Mouse (Mus musculus): ENCODE measurements around the gene Gnat1.

Gnat1 gene

GRCm38 (mm10) chr9:107700114-107700571 is 20.6 kb upstream of the Gnat1 start:
- no peak for DNase-seq (ENCODE audit: low spot score in 2 of 2)

DNA sequence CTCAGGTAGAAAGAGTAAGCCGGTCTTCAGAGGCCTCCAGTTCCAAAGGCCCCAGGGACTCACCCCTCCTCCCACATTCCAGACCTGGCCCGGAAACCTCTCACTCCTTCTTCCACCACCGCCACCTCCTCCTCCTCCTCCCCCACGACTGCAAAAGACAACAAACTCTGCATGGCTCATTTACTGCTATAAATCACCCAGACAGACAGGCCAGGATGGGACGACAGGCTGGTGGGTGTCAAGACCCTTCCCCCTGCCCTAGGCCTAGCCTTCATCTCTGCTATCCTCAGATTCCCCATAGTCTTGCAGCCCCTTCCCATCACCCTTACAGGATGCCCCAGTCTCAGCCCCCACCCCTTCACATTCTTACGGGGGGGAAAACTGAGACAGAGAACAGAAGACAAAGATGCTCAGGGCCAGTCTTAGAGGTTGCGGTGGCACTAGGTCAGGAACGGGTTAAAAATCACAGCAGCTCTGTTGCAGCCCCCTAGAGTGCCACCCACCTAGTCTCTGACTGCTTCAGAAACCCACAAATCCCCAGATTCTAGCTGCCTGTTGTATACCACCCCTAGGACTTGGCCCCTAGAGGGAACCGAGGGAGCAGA is 20.0 kb upstream of the Gnat1 start:
- no peak for DNase-seq (ENCODE audit: low spot score in 2 of 2)

GRCm38 (mm10) chr9:107698611-107699190 is 19.2 kb upstream of the Gnat1 start:
- no peak for DNase-seq (ENCODE audit: low spot score in 2 of 2)

DNA sequence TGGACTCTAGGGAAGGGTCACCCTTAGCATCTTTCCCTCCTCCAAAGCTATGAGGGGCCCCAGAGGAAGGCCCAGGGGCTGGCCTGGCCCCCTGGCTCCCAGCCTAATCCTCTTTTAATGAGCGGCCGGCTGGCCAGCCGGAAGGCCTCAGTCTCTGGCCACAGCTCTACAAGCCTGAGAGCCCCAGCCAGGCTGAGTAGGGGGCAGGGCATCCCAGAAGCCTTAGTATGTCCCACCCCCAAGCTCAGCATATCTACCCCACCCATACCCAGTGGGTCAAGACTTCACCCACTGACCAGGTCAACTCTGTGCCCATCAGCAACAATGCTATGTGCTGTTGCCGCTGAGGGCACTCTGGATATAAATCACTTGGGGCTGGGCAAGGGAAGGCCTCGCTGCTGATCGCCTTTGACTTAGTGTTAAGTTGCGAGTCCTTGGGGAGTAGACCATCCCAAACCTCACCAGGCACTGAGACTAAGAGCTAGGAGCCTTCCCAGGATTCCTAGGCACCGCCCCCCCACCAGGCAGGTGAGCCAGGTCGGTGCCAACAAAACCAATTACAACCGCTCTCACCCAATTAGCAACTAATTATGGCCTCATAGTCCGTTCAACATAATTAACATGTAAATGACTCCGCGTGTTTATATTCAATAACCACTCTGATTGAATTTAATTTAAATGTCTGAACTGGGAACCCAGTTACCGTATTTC is 18.5 kb upstream of the Gnat1 start:
- DNase-seq (ENCODE audit: low spot score in 2 of 2), result no peak

GRCm38 (mm10) chr9:107696845-107697610 is 17.5 kb upstream of the Gnat1 start:
- DNase-seq (ENCODE audit: low spot score in 2 of 2), result no peak

DNA sequence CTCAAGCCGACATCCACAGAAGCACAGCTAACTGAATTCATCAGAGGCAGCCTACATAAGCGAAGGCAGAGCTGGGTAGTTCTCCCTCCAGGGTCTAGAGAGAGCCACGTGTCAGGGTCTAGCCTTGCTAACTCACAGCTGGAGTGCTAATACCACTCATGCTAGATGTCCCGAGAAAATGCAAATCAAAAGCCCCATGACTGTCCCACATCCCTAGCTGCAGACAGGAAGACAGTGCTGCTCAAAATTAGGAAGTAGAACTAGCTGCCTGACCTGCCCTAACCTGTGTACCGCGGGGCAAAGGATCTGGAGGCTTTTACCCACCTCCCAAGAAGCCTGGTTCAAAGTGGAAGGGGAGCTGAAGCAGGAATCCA is 16.6 kb upstream of the Gnat1 start:
- DNase-seq (ENCODE audit: low spot score in 2 of 2), result no peak

DNA sequence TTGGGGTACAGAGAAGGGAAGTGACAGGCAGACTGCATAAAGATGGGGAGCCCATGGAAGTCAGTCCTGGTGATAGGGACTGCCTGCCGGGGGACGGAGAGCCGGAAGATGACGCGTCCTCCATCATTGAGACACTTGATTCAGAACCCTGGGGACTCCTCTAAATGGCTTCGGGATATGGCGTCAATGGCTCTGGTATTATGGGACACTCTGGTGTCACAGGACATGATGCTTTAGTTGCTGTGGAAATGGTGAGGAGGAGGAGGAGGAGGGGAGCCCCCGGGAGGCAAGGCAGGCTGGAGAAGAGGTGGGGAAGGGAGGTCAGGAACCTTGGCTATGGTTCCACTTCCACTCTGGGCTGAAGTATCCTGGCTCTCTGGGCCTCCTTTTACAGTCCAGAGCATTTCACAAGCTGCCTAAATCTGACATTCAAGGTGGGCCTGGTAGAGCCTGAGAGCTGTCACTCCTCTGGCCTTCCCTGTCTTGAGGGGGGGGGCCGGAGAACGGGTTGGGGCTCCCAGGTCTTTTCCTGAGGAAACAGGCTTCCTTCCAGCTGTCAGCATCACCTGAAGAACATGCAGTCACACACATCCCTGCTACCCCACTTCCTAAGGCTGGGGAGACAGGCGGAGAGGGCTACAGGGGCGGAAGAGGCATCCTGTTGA is 16.1 kb upstream of the Gnat1 start:
- no peak for DNase-seq (ENCODE audit: low spot score in 2 of 2)

DNA sequence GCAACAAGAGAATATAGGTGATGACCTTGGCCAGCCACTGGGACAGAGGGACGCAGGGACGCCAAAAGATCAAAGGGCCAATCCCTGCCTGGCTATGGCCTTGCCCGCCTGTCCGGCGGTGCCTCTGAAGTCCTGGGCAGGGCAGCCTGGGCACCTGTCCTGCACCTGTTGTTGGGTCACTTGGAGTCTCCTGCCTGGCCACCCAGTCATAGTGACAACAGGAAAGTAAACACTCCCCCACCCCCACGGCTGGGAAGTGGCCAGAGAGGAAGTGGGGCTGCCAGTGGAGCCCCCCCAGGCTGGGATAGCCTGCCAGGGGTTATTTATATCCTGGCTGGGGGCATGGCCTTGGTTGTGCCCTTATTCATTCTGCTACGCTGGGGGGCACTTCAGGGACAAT is 15.1 kb upstream of the Gnat1 start:
- no peak for DNase-seq (ENCODE audit: low spot score in 2 of 2)

DNA sequence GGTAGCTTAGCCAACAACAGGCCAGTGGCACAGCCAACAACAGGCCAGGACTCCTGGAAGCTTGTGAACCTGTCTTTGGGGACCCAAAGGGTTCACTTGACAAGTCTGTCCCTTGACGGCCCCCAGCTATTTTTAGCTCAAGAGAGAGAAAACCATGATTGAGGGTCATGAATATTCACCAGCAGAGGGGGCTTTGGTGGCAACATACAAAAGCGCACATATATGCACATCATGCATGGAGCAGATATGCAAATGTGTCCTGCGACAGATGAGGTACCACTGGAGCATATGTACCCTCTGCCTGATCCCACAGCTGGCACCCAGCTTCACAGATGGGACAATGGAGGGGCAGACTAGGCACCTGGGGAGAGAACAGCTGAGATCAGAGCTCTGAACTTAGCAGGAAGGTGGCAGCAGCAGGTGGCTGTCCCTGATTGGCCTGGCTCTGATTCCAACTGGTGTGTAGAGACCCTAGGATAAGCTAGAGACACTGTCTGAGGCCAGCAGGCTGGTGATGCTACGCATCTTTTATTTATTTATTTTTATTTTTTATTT is 14.0 kb upstream of the Gnat1 start:
- DNase-seq (ENCODE audit: low spot score in 2 of 2), result no peak

DNA sequence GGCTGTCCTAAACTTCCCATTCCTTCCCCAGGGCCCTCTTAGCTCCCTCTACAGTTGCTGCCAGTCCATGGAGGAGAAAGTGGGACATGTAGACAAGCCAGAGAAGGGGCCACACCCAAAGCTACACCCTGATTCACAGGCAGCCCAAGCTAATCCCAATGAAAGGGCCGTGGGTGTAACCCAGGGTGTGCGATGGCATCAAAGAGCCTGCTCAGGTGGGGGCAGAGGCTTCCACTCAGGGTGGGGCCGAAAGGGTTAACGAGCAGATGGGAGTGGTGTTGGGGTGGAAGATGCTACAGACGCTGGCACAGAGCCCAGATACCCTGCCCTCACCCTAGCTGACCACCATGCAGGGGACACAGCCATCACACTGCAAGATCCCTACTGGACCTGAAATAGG is 13.3 kb upstream of the Gnat1 start:
- DNase-seq (ENCODE audit: low spot score in 2 of 2), result no peak

- DNase-seq (ENCODE audit: low spot score in 2 of 2), result no peak
Measured at GRCm38 (mm10) chr9:107690391-107690790, 10.9 kb upstream of the Gnat1 start.

DNA sequence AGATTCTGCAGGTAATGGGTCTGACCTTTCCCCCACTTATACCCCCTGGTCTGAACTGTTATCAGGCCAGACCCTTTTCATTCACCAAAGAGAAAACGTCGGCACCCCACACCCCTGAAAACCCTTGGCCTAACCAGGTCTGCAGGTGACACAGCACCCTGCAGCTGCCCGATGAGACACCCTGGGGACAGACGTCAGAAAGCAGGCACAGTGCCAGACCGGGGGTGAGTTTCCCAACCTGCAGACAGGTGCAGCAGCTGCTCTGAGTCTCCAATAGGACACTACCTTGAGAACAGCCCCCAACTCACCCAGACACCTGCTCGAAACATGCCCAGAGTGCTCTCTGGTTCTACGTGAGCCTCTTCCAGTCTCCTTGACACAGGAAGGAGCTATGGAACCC is 9.4 kb upstream of the Gnat1 start:
- DNase-seq (ENCODE audit: low spot score in 2 of 2), result no peak

DNA sequence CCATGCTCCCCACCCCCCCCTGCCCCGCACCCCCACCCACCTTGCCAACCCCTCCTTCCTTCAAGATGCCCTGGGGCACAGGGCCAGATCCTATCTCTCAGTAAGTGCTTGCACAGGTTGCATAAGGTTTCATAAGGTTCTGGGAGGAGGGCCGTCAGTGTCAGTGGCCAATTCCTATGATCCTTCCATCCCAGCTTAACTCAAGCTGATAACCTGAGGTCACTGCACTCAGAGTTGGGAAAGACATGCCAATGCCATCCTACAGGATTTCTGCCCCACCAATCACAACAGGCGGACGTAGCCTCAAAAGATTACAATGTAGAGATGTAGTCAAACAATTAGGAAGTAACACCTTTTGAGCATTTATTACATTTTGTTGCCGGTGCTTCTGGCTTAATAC is 8.9 kb upstream of the Gnat1 start:
- no peak for DNase-seq (ENCODE audit: low spot score in 2 of 2)

DNA sequence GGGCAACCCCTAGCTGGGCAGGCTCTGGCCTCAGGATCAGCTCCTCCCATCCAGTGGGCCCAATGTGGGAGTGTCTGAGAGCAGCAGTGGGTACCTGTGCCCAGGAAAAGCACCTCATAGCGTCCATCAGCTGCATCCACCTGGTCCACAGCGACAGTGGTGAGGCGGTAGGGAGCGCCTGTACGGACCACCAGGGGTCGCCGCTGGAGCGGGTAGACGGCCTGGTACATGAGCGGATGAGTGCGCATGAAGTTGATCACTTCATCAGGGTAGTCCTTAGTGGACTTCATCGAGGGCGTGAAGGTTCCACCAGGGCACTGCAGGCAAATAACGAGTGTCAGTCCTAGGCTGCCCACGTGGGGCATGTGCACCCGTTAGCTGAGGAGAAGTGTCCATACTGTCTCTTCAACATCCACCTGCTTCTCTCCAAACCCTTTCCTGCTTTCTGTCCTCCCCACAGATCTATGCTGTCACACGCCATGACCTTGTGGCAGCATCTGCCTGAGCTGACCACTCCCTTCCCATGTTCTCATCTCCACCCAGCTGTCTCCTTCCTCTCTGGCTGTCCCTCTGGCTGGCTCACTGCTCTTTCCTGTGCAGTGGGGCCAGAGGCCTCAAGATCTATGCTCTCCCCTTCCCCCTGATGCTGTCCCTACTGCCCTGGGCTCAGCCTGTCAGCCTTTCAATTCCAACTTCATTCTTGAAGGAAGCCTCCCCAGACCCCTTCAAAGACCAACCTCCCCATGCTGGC is 5.9 kb upstream of the Gnat1 start:
- peak in 1 of 2 experiments; percentile 65 for DNase-seq (ENCODE audit: low spot score in 2 of 2)

DNA sequence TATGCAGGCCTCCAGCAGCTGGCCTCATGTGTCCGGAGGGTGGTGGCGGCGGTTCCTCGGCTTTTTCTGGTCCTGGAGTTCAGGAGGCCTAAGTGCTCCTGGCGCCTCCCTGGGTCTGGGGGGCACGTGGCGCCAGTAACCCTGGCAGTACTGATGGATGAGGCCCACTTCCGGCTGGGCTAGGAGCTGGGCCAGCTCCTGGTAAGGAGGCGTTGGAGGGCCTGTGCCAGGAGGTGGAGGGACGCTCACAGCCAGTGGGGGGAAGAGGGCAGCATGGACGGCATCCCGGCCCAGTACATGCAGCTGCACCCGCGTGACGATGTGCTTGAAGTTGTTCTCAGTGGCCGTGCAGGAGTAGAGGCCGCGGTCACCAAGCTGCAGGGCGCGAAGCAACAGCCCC is 2.9 kb upstream of the Gnat1 start:
- no peak for DNase-seq (ENCODE audit: low spot score in 2 of 2)

- DNase-seq (ENCODE audit: low spot score in 2 of 2), result no peak
Measured at GRCm38 (mm10) chr9:107678861-107679260, 651 bp downstream of the Gnat1 start.

GRCm38 (mm10) chr9:107677819-107678526 is 1.5 kb downstream of the Gnat1 start:
- DNase-seq (ENCODE audit: low spot score in 2 of 2), result peak; percentile 70 to 85

DNA sequence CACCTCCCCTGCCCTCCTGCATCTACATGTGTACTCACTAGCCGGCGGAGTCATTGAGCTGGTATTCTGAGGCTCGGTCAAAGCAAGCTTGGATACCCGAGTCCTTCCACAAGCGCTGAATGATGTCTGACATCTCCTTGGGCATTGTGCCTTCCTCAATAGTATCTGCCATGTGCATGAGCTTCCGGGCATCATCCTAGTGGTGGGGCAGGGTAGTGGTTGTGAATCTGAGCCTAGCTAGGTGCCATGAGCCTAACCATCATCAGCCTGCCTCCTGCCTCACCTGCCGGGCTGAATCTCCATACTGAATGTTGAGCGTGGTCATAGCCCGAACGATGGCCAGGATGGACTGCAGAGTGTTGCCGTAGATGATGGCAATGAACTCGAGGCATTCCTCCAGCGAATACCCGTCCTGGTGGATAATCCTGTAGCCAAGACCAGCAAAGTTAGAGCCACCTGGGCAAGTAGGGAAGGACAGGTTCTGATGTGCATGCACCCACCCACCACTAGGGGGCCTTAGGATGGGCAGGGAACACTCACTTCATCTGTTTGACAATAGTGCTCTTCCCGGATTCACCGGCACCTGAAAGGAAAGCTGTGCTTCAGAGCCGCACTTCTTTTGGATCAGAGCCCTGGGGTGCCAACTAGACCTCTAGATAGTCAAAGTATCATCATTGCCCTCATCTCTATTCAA is 2.3 kb downstream of the Gnat1 start:
- DNase-seq (ENCODE audit: low spot score in 2 of 2), result peak; percentile 37 to 66

DNA sequence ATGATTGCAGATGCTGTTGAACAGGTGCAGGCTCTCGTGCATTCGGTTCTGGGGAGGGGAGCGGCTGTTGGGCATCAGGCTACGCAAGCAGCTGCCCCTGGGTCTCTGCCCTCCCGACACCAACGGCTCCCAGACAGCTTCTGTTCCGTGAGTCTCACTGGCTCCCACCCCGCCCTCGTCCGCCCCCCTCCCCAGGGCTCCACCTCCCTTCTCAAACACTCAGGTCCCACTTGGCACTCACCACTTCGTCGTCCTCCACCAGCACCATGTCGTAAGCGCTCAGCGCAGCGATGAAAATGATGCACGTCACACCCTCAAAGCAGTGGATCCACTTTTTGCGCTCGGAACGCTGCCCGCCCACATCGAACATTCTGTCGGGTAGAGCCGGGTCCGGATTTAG is 3.2 kb downstream of the Gnat1 start:
- DNase-seq (ENCODE audit: low spot score in 2 of 2), result no peak

Data from spleen, postnatal 10 days (tissue).